Mouse (Mus musculus): ENCODE data around the gene Ly6g5c. TPM values are rescaled to one million over a fixed set of nuclear protein-coding genes. Genes with fewer than 3 reads are reported as not detected.
A peak's percentile ranks its signal among the peaks of the same experiment; 100 is the strongest.

The Ly6g5c gene
- total and polyA plus RNA-seq, 2 experiments from 2014 or later = not detected

GRCm38 (mm10) chr17:35071454-35071853 is 36.6 kb upstream of the Ly6g5c start:
- Histone ChIP-seq H3K27ac (no peak overlapping the region), H3K9me3 (ENCODE audit: low read length) (no peaks in the 10 kb centered on the region), H3K9ac (replicated peaks; ENCODE audit: low read length) (no peak overlapping the region), H3K36me3 (ENCODE audit: insufficient read depth, low read length) (no peaks in the 10 kb centered on the region), H3K4me3 (ENCODE audit: low read length) (no peak overlapping the region), H3K4me1 (ENCODE audit: insufficient read depth, low read length) (no peaks in the 10 kb centered on the region), H3K27me3 (ENCODE audit: insufficient read depth, low read length) (no peaks in the 10 kb centered on the region), H3K4me2 (ENCODE audit: low read depth, low read length) (no peak overlapping the region)
- TF ChIP-seq CTCF (IDR thresholded peaks at IDR 0.05; ENCODE audit: low read depth) = no peak
- DNase-seq (ENCODE audit: low spot score) = no peak
- ATAC-seq = no peak
- 74% methylated on average over 9 of the region's 9 CpGs for WGBS

DNA sequence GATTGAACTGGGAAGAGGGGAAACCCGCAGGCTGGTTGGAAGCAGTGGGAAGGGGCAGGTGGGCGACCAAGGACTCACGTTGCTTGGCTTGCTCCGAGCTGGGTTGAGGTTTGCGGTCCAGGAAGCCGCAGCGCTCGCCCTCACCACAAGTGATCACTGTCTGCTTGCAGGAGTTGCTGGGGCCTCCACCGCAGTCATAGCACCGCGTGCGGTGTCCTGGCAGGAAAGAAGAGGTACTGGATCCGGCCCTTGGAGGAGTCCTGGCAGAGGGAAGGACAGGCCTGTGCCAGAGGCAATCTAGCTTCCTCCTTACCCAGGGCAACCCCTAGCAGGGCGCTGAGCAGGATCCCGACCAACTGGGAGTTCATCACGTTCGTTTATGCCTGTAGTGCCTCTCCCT is 34.0 kb upstream of the Ly6g5c start:
- H3K27ac ChIP-seq = no peak overlapping the region
- no peak for DNase-seq (ENCODE audit: low spot score)
- no peak for TF ChIP-seq CTCF (IDR thresholded peaks at IDR 0.05; ENCODE audit: low read depth)
- H3K27me3 ChIP-seq (ENCODE audit: insufficient read depth, low read length) = no peaks in the 10 kb centered on the region
- WGBS = 42% methylated on average over 17 of the region's 17 CpGs
- H3K4me2 ChIP-seq (ENCODE audit: low read depth, low read length) = no peak overlapping the region
- no peaks in the 10 kb centered on the region for H3K4me1 ChIP-seq (ENCODE audit: insufficient read depth, low read length)
- ATAC-seq = no peak
- H3K36me3 ChIP-seq (ENCODE audit: insufficient read depth, low read length) = no peaks in the 10 kb centered on the region
- H3K4me3 ChIP-seq (ENCODE audit: low read length) = no peak overlapping the region
- H3K9me3 ChIP-seq (ENCODE audit: low read length) = no peaks in the 10 kb centered on the region
- no peak overlapping the region for H3K9ac ChIP-seq (replicated peaks; ENCODE audit: low read length)

DNA sequence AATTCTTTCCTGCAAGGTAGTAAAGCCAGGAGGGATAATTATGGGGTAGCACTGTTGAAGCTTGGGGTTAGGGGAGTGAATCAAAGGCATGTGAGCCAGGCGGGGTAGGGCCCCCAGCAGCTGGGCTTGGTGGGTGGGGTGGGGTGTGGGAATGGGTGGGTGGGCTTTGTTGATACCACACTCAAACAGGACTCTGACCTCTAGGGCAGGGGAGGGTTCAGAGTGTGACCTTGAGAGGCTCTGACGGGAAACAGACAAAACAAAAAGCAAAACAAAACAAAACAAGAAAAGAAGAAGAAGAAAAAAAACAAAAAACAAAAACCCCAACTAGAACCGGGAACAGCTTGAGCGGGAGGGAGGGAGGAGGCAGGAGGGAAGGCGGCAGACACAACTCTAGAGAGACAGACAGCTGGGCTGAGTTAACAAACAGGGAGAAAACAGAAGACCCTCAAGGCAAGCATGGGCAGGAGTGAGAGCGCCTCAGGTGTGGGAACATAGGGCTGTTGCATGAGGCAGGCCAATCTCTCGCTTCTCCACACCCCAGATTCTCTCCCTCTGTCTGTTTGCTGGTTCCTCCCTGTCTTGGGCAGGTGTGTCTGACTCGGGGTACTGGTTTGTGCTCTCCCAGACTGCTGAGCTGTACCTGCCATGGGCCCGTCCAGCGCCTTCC is 31.4 kb upstream of the Ly6g5c start, which contains the start of gene Ly6g6e:
TSS of gene Ly6g6e (plus strand) at position 396 of the 670 bp plus-strand sequence.
- ATAC-seq (no peak), DNase-seq (ENCODE audit: low spot score) (no peak)
- Histone ChIP-seq H3K4me3 (ENCODE audit: low read length) (peak within 1 kb of the TSS; percentile 20), H3K36me3 (ENCODE audit: insufficient read depth, low read length) (no peaks in the 10 kb centered on the region), H3K4me2 (ENCODE audit: low read depth, low read length) (peak within 1 kb of the TSS; percentile 49), H3K27ac (no peak within 1 kb of the TSS), H3K9me3 (ENCODE audit: low read length) (no peaks in the 10 kb centered on the region), H3K4me1 (ENCODE audit: insufficient read depth, low read length) (no peaks in the 10 kb centered on the region), H3K27me3 (ENCODE audit: insufficient read depth, low read length) (no peaks in the 10 kb centered on the region), H3K9ac (replicated peaks; ENCODE audit: low read length) (no peak within 1 kb of the TSS; the same call in 1 of the 2 replicates)
- TF ChIP-seq CTCF (IDR thresholded peaks at IDR 0.05; ENCODE audit: low read depth) = no peak
- WGBS = 47% methylated on average over 10 of the region's 10 CpGs

- Histone ChIP-seq H3K27ac (no peak overlapping the region), H3K4me3 (ENCODE audit: low read length) (no peak overlapping the region), H3K27me3 (ENCODE audit: insufficient read depth, low read length) (no peaks in the 10 kb centered on the region), H3K4me2 (ENCODE audit: low read depth, low read length) (peak overlapping the region; percentile 49; the same call in 1 of the 2 replicates), H3K4me1 (ENCODE audit: insufficient read depth, low read length) (no peaks in the 10 kb centered on the region), H3K36me3 (ENCODE audit: insufficient read depth, low read length) (no peaks in the 10 kb centered on the region), H3K9me3 (ENCODE audit: low read length) (no peaks in the 10 kb centered on the region), H3K9ac (replicated peaks; ENCODE audit: low read length) (no peak overlapping the region)
- DNase-seq (ENCODE audit: low spot score) (no peak), ATAC-seq (no peak)
- 39% methylated on average over 2 of the region's 2 CpGs for WGBS
- no peak for TF ChIP-seq CTCF (IDR thresholded peaks at IDR 0.05; ENCODE audit: low read depth)
Observed at GRCm38 (mm10) chr17:35077285-35077684, 30.8 kb upstream of the Ly6g5c start.

DNA sequence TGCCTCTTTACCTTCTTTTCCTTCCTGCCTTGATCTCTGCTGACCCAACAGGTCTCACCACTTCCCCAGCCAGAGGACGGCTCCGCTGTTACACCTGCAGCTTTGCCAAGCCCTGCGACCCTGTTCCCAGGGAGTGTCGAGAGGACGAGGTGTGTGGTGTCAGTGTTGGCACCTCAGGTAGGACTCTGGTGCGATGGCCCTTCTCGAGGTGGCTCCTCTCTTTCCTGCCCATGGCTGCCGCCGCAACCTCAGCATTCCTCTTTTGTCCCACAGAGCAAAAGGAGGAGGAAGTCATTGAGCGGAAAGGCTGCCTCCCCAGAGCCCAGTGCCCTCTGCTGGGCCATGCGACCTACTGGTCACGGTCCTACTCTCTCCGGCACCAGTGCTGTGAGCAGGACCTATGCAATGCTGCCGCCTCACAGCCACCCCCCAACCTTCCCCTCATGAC is 30.3 kb upstream of the Ly6g5c start, which contains the start of gene Ly6g6d:
TSS of gene Ly6g6d (minus strand) at position 280 of the 448 bp plus-strand sequence.
- 11% methylated on average over 14 of the region's 14 CpGs for WGBS
- no peaks in the 10 kb centered on the region for H3K27me3 ChIP-seq (ENCODE audit: insufficient read depth, low read length)
- no peaks in the 10 kb centered on the region for H3K9me3 ChIP-seq (ENCODE audit: low read length)
- H3K9ac ChIP-seq (replicated peaks; ENCODE audit: low read length) = no peak within 1 kb of the TSS; the same call in 1 of the 2 replicates
- peak; percentile 71; the same call in 1 of the 2 replicates for ATAC-seq
- H3K4me1 ChIP-seq (ENCODE audit: insufficient read depth, low read length) = no peaks in the 10 kb centered on the region
- no peaks in the 10 kb centered on the region for H3K36me3 ChIP-seq (ENCODE audit: insufficient read depth, low read length)
- peak within 1 kb of the TSS; percentile 20 for H3K4me3 ChIP-seq (ENCODE audit: low read length)
- no peak within 1 kb of the TSS for H3K27ac ChIP-seq
- peak within 1 kb of the TSS; percentile 49 for H3K4me2 ChIP-seq (ENCODE audit: low read depth, low read length)
- DNase-seq (ENCODE audit: low spot score) = peak; percentile 46
- peak; percentile 68 for TF ChIP-seq CTCF (IDR thresholded peaks at IDR 0.05; ENCODE audit: low read depth)

DNA sequence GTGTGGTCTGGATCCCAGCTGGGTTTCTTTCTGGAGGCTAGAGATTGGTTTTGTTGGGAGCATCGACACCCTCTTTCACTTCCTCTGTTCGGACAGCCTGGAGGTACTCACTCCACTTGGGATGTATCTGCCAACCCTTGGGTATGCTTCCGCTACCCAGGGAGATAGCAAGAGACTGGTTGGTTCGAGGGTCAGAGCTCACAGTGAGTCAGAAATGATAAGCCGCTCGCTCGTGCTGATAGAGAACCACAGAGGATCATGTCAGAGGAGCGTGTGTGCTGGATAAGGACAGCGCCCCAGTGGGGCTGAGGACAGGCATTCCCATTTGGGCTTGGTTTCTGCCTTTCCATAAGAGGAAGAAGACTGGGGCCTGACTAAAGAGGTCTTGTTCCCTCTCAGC is 28.3 kb upstream of the Ly6g5c start:
- no peak for DNase-seq (ENCODE audit: low spot score)
- Histone ChIP-seq H3K4me3 (ENCODE audit: low read length) (no peak overlapping the region), H3K9me3 (ENCODE audit: low read length) (no peaks in the 10 kb centered on the region), H3K36me3 (ENCODE audit: insufficient read depth, low read length) (no peaks in the 10 kb centered on the region), H3K4me1 (ENCODE audit: insufficient read depth, low read length) (no peaks in the 10 kb centered on the region), H3K9ac (replicated peaks; ENCODE audit: low read length) (no peak overlapping the region), H3K4me2 (ENCODE audit: low read depth, low read length) (no peak overlapping the region), H3K27me3 (ENCODE audit: insufficient read depth, low read length) (no peaks in the 10 kb centered on the region), H3K27ac (no peak overlapping the region)
- TF ChIP-seq CTCF (IDR thresholded peaks at IDR 0.05; ENCODE audit: low read depth) = no peak
- ATAC-seq = no peak
- 64% methylated on average over 9 of the region's 9 CpGs for WGBS

DNA sequence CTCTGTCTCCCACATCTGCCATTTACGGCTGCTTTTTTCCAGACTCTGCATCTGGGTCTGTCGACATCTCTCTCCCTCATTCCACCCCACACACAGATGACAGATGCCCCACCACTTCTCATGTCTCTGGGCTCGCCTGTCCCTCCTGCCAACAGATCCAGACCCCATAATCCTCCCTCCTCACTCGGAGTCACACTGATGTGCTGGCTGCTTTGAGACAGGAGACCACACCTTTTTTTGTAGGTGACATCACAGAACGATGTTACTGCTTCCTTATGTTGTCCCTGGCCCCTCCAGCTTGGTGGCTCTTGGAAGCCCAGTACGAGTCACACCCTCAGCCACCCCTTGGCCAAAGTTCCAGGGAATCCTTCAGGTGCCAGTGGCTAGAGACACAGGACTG is 27.8 kb upstream of the Ly6g5c start:
- no peak overlapping the region for H3K9ac ChIP-seq (replicated peaks; ENCODE audit: low read length)

More for the DNA sequence above, 27.8 kb upstream of the Ly6g5c start:
- Histone ChIP-seq H3K27me3 (ENCODE audit: insufficient read depth, low read length) (no peaks in the 10 kb centered on the region), H3K27ac (no peak overlapping the region), H3K4me3 (ENCODE audit: low read length) (no peak overlapping the region), H3K9me3 (ENCODE audit: low read length) (no peaks in the 10 kb centered on the region), H3K4me2 (ENCODE audit: low read depth, low read length) (no peak overlapping the region), H3K36me3 (ENCODE audit: insufficient read depth, low read length) (no peaks in the 10 kb centered on the region), H3K4me1 (ENCODE audit: insufficient read depth, low read length) (no peaks in the 10 kb centered on the region)
- ATAC-seq = no peak
- no peak for TF ChIP-seq CTCF (IDR thresholded peaks at IDR 0.05; ENCODE audit: low read depth)
- 65% methylated on average over 6 of the region's 6 CpGs for WGBS
- no peak for DNase-seq (ENCODE audit: low spot score)
